Mouse (Mus musculus) embryonic facial prominence, embryonic 11.5 days (tissue): ENCODE data around the gene Prss16. TPM values are rescaled to one million over a fixed set of nuclear protein-coding genes. Genes with fewer than 3 reads are reported as not detected.

Experiments used
- ATAC-seq: fragments of 200-750 bp; cut with Nextera tagmentation; replicated peaks from 2 replicates; pipeline ENCODE4 v1.8.0; 2017; ENCODE audit warnings: low read depth; ENCODE audit not compliant: insufficient number of reproducible peaks, low FRiP score, low TSS enrichment
- DNase-seq: peaks from one replicate; pipeline ENCODE4 v3.0.0-alpha.2; 2015; ENCODE audit warnings: low spot score
- H3K27ac ChIP-seq: fragments of 300-500 bp; sonication (generic); replicated peaks from 2 replicates; pipeline ENCODE4 v1.5.1; 2014; ENCODE audit warnings: mild to moderate bottlenecking, low read depth, low read length, control low read depth
- H3K27me3 ChIP-seq: fragments of 300-500 bp; sonication (generic); 2 replicates; pipeline ENCODE4 v1.6.1; 2014; ENCODE audit warnings: mild to moderate bottlenecking, low read length, moderate library complexity, mixed read lengths; ENCODE audit not compliant: control insufficient read depth, insufficient read depth
- H3K36me3 ChIP-seq: fragments of 300-500 bp; sonication (generic); replicated peaks from 2 replicates; pipeline ENCODE4 v1.6.1; 2014; ENCODE audit warnings: low read depth, mild to moderate bottlenecking, low read length, moderate library complexity, mixed read lengths; ENCODE audit not compliant: control insufficient read depth, insufficient read depth
- H3K4me1 ChIP-seq: fragments of 300-500 bp; sonication (generic); 2 replicates; pipeline ENCODE4 v1.6.1; 2014; ENCODE audit warnings: low read length, mixed read lengths; ENCODE audit not compliant: control insufficient read depth, insufficient read depth
- H3K4me2 ChIP-seq: fragments of 300-500 bp; sonication (generic); 2 replicates; pipeline ENCODE4 v1.6.1; 2014; ENCODE audit warnings: low read depth, mild to moderate bottlenecking, control low read depth, low read length, moderate library complexity
- H3K4me3 ChIP-seq: fragments of 300-500 bp; sonication (generic); 2 replicates; pipeline ENCODE4 v1.5.1; 2014; ENCODE audit warnings: low read depth, low read length, control low read depth
- H3K9ac ChIP-seq: fragments of 300-500 bp; sonication (generic); replicated peaks from 2 replicates; pipeline ENCODE4 v1.6.1; 2014; ENCODE audit warnings: mild to moderate bottlenecking, control low read depth, low read length
- H3K9me3 ChIP-seq: fragments of 300-500 bp; sonication (generic); replicated peaks from 2 replicates; pipeline ENCODE4 v1.6.1; 2016; ENCODE audit warnings: mild to moderate bottlenecking, low read length, inconsistent platforms, mixed read lengths; ENCODE audit not compliant: control insufficient read depth
- WGBS: fragments of 180-500 bp; shearing (Covaris S2); extraction: QIAGEN DNeasy Blood & Tissue Kit; methylation state at CpG from one replicate; pipeline ENCODE4 v1.1.7; 2014; 5-methylcytosine and 5-hydroxymethylcytosine counted together
- polyA plus RNA-seq: library from polyadenylated mRNA; unstranded; fragments of >200 nt; fragmentation: Nextera tagmentation; extraction: Ambion mirVana; gene quantifications from 2 replicates; pipeline ENCODE4 v1.2.1, GENCODE M21; 2014

Prss16 gene
- polyA plus RNA-seq, 1 experiment from 2014 or later, result 0.50 TPM

GRCm38 (mm10) chr13:22033741-22034442, 24.4 kb upstream of the Prss16 start:
- Histone ChIP-seq H3K4me2 (peak overlapping the region; percentile 72), H3K9ac (peak overlapping the region; percentile 77), H3K4me1 (no peaks in the 10 kb centered on the region), H3K27ac (peak overlapping the region; percentile 89; the same call in 1 of the 2 replicates), H3K4me3 (peak overlapping the region; percentile 46), H3K36me3 (no peaks in the 10 kb centered on the region), H3K27me3 (no peaks in the 10 kb centered on the region), H3K9me3 (no peaks in the 10 kb centered on the region)
- DNase-seq, result no peak
- ATAC-seq, result no peak
- WGBS, result 52% methylated on average over 5 of the region's 5 CpGs

- no peaks in the 10 kb centered on the region for H3K36me3 ChIP-seq
- ATAC-seq (no peak), DNase-seq (peak; percentile 77)
- 20% methylated on average over 4 of the region's 4 CpGs for WGBS
- H3K4me2 ChIP-seq, result no peak overlapping the region
- no peaks in the 10 kb centered on the region for H3K4me1 ChIP-seq
- no peak overlapping the region for H3K4me3 ChIP-seq
- no peak overlapping the region for H3K9ac ChIP-seq
- no peak overlapping the region for H3K27ac ChIP-seq
- no peaks in the 10 kb centered on the region for H3K9me3 ChIP-seq
- H3K27me3 ChIP-seq, result no peaks in the 10 kb centered on the region
These were observed 21.0 kb upstream of the Prss16 start for GRCm38 (mm10) chr13:22030493-22030892.

- H3K27me3 ChIP-seq, result no peaks in the 10 kb centered on the region
- WGBS, result 24% methylated on average over 8 of the region's 8 CpGs
- H3K9ac ChIP-seq, result no peak overlapping the region
- no peak for ATAC-seq
- H3K9me3 ChIP-seq, result no peaks in the 10 kb centered on the region
- no peaks in the 10 kb centered on the region for H3K36me3 ChIP-seq
- H3K4me1 ChIP-seq, result no peaks in the 10 kb centered on the region
- no peak for DNase-seq
- H3K4me2 ChIP-seq, result no peak overlapping the region
- no peak overlapping the region for H3K4me3 ChIP-seq
- no peak overlapping the region for H3K27ac ChIP-seq
These were observed 20.4 kb upstream of the Prss16 start for GRCm38 (mm10) chr13:22029928-22030327.

- Histone ChIP-seq H3K4me1 (no peaks in the 10 kb centered on the region), H3K4me3 (peak overlapping the region; percentile 42), H3K27ac (no peak overlapping the region; the same call in 1 of the 2 replicates), H3K9me3 (no peaks in the 10 kb centered on the region), H3K36me3 (no peaks in the 10 kb centered on the region), H3K27me3 (no peaks in the 10 kb centered on the region), H3K9ac (peak overlapping the region; percentile 49), H3K4me2 (peak overlapping the region; percentile 44)
- ATAC-seq, result peak; percentile 68
- peak; percentile 95 for DNase-seq
- WGBS, result under 1% methylated on average over 40 of the region's 40 CpGs
These were observed 19.3 kb upstream of the Prss16 start for GRCm38 (mm10) chr13:22028673-22029460.

- no peaks in the 10 kb centered on the region for H3K36me3 ChIP-seq
- ATAC-seq, result no peak
- no peaks in the 10 kb centered on the region for H3K4me1 ChIP-seq
- peak overlapping the region; percentile 55 for H3K4me2 ChIP-seq
- peak overlapping the region; percentile 40 for H3K4me3 ChIP-seq
- DNase-seq, result peak; percentile 95
- 1% methylated on average over 35 of the region's 35 CpGs for WGBS
- no peaks in the 10 kb centered on the region for H3K9me3 ChIP-seq
- H3K9ac ChIP-seq, result peak overlapping the region; percentile 44
- H3K27ac ChIP-seq, result no peak overlapping the region
- no peaks in the 10 kb centered on the region for H3K27me3 ChIP-seq
These were observed 16.8 kb upstream of the Prss16 start for GRCm38 (mm10) chr13:22026058-22027031.

GRCm38 (mm10) chr13:22022241-22022640, 12.7 kb upstream of the Prss16 start:
- under 1% methylated on average over 9 of the region's 9 CpGs for WGBS
- Histone ChIP-seq H3K4me2 (peak overlapping the region; percentile 39), H3K9me3 (no peaks in the 10 kb centered on the region), H3K27ac (no peak overlapping the region), H3K27me3 (0 out of 2 replicates have a peak, but pooled peaks cover 2% of the 10 kb centered on the region), H3K36me3 (no peaks in the 10 kb centered on the region), H3K4me3 (peak overlapping the region; percentile 44), H3K4me1 (no peaks in the 10 kb centered on the region), H3K9ac (no peak overlapping the region; the same call in 1 of the 2 replicates)
- ATAC-seq (no peak; the same call in 1 of the 2 replicates), DNase-seq (peak; percentile 91)

- DNase-seq (peak; percentile 47), ATAC-seq (peak; percentile 36; the same call in 1 of the 2 replicates)
- no peaks in the 10 kb centered on the region for H3K9me3 ChIP-seq
- peak overlapping the region; percentile 39 for H3K4me2 ChIP-seq
- no peak overlapping the region for H3K27ac ChIP-seq
- under 1% methylated on average over 11 of the region's 11 CpGs for WGBS
- H3K4me1 ChIP-seq, result no peaks in the 10 kb centered on the region
- no peaks in the 10 kb centered on the region for H3K36me3 ChIP-seq
- 0 out of 2 replicates have a peak, but pooled peaks cover 2% of the 10 kb centered on the region for H3K27me3 ChIP-seq
- H3K4me3 ChIP-seq, result peak overlapping the region; percentile 44
- H3K9ac ChIP-seq, result no peak overlapping the region; the same call in 1 of the 2 replicates
These were observed 12.0 kb upstream of the Prss16 start for GRCm38 (mm10) chr13:22021581-22021980.
